Mouse (Mus musculus) small intestine, adult 2 months (tissue): ENCODE measurements around the gene Gucy2d.

Experiments
- CTCF ChIP-seq: fragments of 200-500 bp; IDR thresholded peaks from 2 replicates; pipeline ENCODE4 v1.5.1; 2012; ENCODE audit warnings: low read depth, mild to moderate bottlenecking, control low read depth, inconsistent platforms, low read length, moderate library complexity, mixed read lengths; ENCODE audit not compliant: insufficient replicate concordance, insufficient read length; ENCODE audit errors: extremely low read depth
- POLR2A ChIP-seq: fragments of 200-500 bp; IDR thresholded peaks from 2 replicates; pipeline ENCODE4 v1.6.1; 2012; ENCODE audit warnings: low read depth, mild to moderate bottlenecking, control low read depth, inconsistent platforms, low read length, moderate library complexity

DNA sequence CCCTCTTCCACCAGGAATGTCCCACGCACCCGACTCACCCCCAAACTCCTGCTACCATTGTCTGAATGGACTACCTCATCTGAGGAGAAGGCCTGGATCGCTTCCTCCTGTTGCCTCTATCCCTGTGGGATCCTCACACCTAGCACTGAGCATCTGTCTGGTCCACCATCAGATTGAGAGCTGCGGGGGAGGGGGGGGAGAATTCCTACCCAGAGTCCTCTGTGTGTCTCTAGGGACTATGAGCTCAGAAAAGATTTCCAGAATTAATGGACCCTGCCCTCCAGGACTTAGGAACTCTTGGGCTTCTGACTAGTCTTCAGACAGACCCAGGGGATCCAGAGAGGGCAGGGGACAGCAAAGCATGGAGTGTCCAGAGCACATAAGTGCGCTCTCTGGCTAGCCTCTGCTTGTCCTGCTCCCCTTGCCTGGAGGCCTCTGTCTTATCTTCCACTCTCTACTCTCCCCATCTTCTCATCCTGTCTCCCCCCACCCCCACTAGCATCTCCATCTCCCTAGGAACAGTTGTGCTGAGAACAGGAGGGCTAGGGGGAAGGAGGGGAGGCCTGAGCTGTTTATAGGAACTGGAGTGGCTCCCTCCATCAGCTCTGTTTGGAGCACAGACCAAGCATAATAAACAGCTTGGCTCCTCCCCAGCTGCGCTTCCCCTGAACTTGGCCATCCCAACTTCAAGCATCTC is 63.9 kb downstream of the Gucy2d start:
- no peak for TF ChIP-seq CTCF
- no peak for TF ChIP-seq POLR2A
